Mouse (Mus musculus) left cerebral cortex, postnatal 25 days (tissue): ENCODE data around the gene Myh9. TPM values are rescaled to one million over a fixed set of nuclear protein-coding genes. Genes with fewer than 3 reads are reported as not detected.

ENCODE experiments used
- DNase-seq, 2 experiments: peaks; one replicate each; pipeline ENCODE4 v3.0.0; 2022; ENCODE audit warnings: low spot score in 2 of 2, mixed read lengths in 1 of 2
- intact Hi-C: fragments of 180-260 bp; cut with DNase I; formaldehyde crosslinking; loops from one replicate; pipeline ENCODE4 v1.15.1; 2025
- total RNA-seq, 2 experiments: library from RNA; stranded (reverse); gene quantifications; 2 replicates each; pipeline ENCODE4 v1.2.3; 2021

Myh9 gene
- total RNA-seq, 2 experiments from 2014 or later, result 69.9 to 75.5 TPM

DNA sequence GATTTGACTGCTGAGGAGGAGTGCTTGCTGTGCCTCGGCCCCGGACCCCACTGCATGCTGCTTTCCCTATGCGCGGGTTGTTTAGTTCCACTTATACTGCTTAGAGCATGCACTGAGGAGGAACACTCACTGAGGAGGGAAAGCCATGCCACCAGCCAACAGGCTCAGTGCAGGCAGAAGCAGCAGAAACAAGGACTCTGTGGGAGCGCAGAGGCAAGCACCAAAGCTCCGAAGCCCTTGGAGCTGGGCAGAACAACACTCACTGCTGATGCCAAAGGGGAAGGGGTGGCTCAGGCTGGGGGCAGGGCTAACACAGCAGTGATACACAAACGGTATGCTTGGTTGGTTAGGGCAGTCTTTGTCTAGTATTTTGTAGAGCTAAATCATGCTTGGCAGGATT lies 24.6 kb downstream of the Myh9 start:
- DNase-seq, result no peak
- intact Hi-C loops, result no loop called here

DNA sequence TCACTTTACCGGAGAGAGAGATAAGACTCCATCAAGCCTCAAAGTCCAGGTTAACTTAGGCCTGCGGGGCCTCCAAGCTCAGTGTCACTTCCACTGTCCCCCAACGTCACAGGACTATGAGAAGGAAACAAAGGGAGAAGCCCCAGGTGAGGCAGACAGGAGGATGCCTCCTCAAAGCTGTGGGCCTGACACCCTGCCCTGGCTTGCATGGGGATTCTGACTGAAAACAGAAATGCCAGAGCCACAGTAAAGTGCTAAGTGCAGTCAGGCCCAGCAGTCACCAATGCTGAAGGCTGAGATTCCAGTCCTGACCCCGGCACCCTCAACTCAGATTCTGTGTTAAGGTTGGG lies 25.4 kb downstream of the Myh9 start:
- no peak for DNase-seq
- intact Hi-C loops, result no loop called here

DNA sequence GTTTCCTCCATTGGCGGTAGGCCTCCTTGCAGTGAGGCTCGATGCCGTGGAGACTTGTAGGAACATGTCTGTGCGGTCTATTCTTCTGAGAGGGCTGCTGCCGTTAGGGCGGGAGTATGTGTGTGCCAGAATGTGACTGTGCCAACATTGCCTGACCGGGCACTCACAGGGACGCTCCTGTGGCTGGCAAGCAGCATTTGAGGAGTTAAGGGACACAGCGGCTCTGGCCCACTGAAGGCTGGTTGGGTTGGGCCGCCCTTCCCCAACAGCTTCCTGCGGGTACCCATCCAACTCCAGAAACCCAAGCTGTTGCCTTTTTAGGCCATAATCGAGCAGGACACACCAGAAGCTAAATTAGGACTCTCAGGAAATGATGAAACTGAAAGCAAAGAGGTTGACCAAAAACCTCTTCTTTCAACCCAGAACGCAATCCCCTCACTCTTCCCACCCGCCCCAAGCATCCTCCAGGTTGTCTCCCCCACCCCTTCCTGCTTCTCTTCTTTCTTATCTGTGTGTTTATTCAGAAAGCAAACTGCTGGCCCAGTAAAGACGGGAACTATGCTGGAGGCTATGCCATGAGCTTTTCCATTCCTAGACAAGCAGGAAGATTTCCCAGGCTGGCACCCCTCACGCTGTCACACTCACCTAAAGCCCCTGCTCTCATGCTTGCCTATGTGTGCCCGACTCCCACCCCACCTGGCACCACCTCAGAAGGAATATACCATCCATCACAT lies 25.9 kb downstream of the Myh9 start:
- no peak for DNase-seq
- intact Hi-C loops, result no loop called here

DNA sequence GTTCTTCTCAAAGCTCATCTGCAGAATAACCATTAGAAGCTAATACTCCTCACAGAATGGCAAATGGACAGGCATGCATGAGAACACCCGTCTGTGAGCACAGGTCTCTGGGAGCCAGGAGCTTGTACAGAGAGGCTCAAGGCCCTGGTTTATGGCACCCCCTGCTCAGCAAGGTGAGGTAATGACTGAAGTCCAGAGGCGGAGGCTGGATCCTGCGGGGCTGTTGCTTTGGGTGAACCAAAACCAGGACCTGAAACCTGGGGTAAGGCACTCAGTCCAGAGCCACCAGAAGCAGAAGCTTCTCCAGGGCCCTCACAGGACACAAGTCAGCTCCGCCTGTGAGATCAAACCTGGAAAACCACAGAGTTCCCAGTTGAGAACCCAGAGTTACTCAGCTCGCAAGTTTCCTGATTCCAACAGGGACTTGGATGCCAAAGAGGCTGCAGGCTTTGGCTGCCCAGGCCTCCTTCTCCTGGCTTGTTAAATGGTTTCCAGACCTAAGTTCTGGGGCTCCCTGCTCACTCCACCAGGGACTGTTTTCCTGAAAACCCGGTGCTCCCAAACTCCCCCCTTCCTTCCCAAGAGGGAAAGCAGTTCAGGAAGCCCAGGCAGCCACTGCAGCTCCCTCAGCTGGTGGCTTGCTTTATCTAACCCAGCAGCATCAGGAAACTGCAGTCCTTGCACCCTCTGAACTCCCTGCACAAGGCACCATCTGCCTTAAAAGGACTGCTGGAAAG lies 28.2 kb downstream of the Myh9 start:
- no peak for DNase-seq
- intact Hi-C loops, result no loop called here

DNA sequence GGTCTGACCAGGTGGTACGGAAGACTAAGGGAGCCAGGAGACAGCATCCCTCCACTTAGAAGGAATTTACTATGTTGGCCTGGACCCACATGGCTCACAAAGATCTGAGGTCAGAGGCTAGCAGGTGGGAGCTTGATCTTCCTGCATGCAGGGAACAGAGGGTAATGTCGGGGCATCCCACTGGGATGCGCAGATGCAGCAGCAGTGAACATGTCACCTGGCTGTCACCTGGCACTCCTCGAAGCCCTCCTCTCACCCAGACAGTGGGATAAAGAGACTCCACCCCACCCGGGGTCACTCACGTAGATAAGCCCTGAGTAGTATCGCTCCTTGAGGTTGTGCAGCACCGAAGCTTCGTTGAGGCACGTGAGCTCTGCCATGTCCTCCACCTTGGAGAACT lies 29.4 kb downstream of the Myh9 start:
- DNase-seq, result no peak
- intact Hi-C loops, result no loop called here

DNA sequence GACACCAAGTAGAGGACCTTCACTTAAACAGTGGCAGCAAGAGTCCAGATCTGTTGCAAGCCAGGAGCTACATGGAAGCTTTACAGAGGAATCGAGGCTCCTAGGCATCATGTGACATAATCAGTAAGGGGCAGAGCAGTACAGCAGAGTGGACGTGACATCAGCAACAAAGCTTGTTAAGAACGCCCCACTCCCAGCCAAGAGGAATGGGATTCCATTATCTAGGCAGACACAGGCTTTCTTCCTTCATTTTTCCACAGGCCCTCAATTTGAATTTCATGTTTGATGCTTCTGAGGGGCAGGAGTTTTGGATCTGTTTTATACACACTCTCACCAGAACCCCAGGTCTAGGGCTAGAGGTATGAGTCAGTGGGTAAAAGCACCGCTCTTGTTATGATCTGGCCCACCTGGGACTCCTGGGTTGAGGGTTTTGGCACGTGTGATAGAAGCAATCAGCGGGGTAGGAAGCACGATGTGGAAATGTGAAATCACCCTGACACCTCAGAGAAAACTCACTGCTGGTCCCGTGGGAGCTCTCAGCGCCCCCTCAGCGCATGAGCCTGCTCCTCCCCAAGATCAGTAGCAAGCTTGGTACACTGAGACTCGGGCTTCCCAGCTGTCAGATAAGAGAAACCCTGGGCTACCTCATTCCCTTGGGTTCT lies 30.7 kb downstream of the Myh9 start:
- no peak for DNase-seq
- intact Hi-C loops, result no loop called here

DNA sequence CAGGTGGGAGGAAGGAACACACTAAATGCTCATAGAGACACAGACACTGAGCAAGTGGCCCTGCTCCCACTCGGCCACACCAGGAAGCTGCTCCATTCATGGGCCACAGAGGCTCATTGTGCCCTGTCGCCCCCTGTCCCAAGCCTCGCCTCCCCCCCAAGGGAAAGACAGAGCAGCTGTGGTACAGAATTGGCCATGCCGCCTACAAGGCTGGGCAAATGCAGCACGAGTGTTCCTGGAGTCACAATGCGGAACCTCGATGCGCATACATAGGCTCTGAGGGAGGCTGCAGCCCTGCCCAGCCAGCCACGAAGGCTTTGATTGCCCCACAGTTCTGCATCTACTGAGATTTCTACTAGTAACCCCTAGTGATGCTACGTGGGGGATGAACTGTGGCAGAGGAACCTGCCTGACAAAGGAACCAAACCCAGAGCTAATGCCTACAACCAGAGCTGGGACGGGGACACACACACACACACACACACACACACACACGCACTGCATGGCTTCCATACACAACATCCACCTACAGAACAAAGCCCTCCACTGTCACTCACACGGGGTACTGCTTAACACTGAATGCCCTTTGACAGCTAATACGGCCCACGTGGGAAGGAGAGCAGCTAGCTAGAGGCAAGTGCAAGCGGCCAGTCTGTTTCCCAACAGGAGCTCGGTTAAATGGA lies 31.4 kb downstream of the Myh9 start:
- peak in 1 of 2 experiments; percentile 49 for DNase-seq
- intact Hi-C loops, result no loop called here

DNA sequence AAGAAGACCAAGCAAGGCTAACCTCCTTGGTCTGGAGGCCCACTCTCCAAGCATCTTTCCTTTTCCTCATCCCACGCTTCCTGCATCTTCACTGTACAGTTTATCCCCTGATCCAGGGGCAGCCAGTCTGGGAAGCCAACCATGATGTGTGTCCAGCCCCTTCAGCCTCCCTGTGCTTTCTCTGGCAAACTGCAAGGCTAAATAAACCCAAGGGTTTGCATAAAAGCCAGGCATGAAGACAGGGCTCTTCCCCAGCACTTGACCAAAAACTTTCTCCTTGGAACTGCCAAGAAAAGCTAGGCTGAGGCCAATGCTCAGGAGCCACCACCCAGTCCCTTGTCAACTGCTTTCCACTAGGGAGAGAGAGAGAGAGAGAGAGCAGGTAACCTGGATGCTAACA lies 32.5 kb downstream of the Myh9 start:
- DNase-seq, result no peak
- intact Hi-C loops, result no loop called here

DNA sequence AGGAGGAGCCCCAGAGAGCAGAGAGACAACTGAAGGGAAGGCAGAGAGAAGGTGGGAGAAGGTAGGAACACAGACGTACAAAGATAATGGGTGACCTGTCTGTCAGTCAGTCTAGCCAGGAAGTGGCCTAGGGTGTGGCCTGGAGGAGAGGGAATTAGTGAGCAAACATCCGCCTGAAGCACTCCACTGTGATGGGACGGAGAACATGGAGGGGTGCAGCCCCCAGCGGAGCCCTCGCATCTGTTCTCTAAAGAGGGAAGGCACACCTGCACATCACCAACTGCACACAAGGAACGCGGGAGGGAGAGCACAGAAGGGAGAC lies 34.8 kb downstream of the Myh9 start:
- intact Hi-C loops, result no loop called here
- DNase-seq, result no peak

DNA sequence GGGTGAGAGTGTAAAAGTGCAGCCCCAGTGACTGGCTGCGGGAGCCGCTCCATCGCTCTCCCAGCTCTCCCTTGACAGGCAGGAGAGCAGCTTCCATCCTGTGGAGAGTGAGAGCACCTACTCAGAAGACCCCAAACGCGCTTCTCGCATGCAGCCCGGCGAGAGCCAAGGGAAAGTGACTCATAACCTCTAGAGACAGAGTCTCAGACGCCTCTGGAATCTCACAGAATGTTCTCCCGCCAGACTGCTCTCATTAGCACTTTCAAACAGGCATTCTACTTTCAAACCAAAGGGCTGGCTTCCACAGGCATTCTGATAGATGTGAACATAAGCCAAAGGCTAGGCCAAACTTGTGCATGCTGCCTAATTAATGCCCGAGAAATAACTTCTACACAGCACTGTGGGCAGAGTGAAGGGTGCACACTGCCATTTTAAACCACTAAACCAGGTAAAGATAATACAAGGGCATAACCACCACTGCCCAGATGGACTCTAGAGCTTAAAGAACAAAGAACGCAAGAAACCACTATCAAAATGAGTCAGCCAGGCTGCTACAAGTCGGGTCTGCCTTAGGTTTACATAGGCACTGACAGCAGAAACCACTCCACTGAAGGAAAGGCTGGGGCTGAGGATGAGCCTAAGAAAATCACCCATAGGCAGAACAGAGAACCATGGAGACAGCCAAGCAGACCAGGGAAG lies 35.3 kb downstream of the Myh9 start:
- intact Hi-C loops, result no loop called here
- DNase-seq, result no peak

DNA sequence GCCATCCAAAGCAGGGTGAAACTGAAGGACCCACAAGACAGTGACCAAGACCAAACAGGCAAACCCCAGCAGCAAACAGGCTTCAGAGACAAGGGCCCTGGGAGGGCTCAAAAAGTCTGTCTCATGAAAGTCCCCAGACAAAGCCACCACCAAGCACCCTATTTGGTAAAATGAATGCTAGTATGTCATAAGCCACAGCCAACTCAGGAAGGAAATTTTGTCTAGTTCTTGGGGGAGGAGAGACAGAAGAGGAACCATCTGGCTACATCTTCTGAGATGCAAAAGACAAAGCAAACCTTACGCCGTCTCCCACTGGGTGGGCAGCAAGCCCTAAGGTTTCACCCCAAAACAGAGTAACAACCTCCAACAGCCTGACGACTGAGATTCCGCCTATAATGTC lies 36.3 kb downstream of the Myh9 start:
- peak in 1 of 2 experiments; percentile 67 for DNase-seq
- intact Hi-C loops, result no loop called here

DNA sequence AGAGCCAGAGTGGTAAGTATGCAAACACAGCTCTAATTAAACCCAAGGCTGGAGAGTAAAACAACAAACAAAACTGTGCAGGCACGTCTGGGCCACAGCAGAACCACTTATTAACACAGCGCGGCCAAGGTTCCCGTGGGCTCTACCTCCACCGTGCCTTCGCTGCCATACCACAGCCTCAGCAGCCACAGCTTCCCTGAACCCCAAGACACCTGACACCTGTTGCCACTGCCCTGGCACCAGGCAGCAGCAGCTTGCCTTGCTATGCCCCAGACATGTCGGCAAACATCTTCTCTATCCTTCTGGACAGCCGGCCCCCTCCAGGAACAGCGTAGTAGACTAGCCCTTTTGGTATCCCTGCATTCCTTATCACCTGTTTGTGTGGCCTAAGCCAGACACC lies 37.0 kb downstream of the Myh9 start:
- intact Hi-C loops, result loop anchor here (5.0 kb wide), 1 partner anchor 37 kb away; the partner anchor contains the start of gene Myh9
- DNase-seq, result no peak

DNA sequence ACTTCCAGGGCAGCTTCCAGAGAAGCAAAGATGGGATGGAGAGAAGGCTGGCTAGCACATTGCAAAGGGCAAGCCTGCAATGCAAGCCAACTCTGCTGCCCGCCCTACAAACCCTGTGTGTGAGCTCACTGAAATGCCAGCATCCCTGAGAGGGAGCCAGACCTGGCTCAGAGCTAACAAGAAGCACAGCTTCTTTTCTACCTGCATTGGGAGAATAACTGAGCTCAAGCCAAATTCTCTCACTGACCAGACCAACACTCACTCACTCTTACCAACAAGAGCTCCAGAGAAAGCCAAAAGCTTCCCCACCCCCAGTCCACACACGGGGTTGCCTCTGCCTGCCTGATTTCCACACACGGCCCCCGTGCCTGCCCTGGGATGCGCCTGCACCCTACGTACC lies 37.5 kb downstream of the Myh9 start:
- intact Hi-C loops, result loop anchor here (5.0 kb wide), 1 partner anchor 38 kb away; the partner anchor contains the start of gene Myh9
- DNase-seq, result no peak

DNA sequence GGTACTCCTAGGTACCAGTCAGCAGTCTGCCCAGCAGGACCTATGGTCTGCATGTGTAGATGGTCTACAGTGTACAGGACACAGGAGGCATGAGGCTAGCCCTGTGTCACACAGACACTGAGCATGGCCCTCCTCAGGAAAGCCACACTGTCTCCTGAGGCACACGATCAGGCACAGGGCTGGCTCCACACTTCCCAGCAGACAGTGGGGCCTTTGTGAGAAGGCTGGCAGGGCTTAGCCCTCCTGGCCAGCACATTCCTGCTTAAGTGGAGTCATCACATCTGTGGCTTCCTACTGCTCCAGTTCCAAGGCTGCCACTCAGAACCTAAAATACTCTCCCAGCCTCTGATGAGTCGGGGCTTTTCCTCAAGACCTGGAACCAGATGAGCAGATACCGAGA lies 38.2 kb downstream of the Myh9 start:
- no peak for DNase-seq
- intact Hi-C loops, result loop anchor here (5.0 kb wide), 1 partner anchor 39 kb away; the partner anchor contains the start of gene Myh9

DNA sequence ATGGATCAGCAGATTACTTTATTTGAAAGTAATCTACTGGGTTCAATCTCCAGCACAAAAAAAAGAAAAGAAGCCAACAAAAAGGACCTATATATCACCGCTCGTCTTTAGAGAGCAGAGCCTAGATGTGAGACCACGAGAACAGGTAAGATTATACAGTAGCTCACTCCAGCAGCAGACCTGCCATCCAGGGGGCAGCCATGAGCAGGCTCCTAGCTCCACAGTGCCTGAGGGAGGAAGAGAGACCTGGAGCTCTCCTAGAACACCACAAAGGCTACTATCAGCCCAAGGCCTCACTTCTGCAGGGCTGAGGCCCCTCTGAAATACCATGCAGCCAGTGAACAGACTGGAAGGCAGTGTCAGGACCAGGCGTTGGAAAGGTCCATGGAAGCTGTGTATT lies 39.0 kb downstream of the Myh9 start:
- intact Hi-C loops, result loop anchor here (5.0 kb wide), 1 partner anchor 39 kb away; the partner anchor contains the start of gene Myh9
- DNase-seq, result no peak

DNA sequence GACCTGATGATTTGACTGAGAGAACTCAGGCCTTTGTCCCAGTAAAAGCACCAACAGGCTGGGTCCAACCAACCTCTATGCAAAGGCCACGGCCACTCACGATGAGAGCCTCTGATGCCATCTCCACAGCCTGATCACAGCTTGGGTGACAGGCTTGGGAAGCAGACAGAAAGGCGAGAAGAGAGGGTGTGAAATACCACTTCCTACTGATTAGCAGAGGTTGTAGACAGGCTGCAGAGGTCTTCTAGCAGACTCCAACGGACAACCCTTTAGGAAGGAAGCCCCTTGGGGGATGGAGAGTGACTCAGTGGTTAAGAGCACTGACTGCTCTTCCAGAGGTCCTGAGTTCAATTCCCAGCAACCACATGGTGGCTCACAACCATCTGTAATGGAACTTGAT lies 40.8 kb downstream of the Myh9 start:
- DNase-seq, result no peak
- intact Hi-C loops, result loop anchor here (5.0 kb wide), 1 partner anchor 41 kb away; the partner anchor contains the start of gene Myh9

DNA sequence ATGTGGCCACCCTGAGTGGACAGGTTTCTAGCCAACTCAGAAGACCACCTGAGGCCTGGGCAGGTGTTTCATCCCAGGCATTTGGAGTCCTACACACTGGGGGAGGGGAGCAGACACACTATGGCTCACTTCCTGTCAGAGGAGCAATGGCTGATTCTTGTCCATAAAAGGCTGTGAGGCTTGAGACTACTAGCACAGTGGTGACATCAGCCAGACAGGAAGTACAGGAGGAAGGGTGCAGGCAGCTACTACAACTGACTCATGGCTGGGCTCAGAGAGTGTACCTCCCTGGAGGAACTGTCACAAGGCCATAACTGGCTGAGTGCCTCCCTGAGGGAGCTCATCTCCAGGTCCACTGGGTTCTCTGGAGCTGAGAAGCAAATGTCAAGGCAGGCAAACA lies 41.5 kb downstream of the Myh9 start:
- intact Hi-C loops, result loop anchor here (5.0 kb wide), 1 partner anchor 42 kb away; the partner anchor contains the start of gene Myh9
- DNase-seq, result peak in 1 of 2 experiments; percentile 80

DNA sequence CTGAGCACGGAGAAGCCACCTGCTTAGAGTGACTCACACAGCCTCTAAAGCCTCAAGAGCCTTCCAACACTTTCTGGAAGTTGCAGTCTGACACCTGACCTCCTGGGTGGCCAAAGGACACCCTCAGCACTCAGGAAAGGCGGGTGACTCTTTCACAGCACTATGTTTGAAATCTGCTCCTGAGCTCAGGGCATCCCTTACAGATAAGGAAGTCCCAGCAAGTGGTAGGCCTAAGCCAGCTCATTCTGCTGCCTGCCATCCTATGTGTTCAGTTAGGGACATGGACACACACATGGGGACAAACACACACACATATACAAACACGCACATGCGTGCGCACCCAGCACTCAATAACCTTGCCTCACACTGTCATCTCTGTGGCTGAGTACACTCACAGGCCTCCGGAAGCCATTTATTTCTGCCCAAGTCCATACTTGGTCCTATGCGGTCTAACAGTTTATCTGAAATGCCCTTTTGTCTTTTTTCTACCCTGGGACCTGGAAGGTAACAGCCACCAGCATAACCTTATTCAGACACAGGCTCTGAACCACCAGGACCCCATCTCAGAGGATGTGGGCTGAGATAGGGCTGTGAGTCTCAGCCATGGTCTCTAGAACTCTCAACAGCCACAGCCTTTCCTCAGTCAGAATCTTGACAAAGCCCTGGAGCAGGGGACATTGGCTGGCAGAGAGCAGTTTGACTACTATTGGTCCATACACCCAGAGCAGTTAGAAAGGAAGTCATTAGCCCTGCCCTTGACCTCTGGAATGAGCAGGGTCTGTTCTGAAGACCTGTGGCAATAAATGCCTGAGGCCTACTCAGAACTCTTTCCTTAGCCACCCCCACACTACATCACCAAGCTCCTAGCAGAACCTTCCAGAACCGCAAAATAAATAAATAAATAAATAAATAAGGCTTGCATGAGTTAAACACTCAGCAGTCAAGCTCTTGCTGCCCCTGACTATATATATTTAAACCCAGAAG lies 42.2 kb downstream of the Myh9 start:
- DNase-seq, result no peak
- intact Hi-C loops, result loop anchor here (5.0 kb wide), 1 partner anchor 43 kb away; the partner anchor contains the start of gene Myh9
